Mouse (Mus musculus): ENCODE data around the gene Mettl22.

DNA sequence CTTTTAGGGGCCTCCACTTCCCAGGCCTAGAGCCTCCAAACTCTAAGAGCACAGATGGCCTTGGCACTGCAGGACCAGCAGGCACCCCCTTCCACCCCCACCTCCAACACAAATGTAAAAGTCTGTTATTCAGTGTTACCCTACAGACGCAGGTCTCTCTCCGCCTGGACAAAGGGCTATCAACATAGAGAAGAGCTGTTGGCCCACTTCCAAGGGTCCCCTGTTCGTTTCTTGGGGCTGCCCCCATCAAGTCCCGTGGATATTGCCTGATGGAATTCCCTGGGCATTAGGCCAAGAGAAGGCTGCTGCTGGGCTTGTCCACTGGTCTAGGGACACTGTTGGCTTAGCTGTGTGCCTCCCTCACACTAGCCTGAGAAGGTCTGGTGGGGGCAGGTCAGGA is 43.6 kb downstream of the Mettl22 start:
- TF ChIP-seq ZC3H11A (IDR thresholded peaks at IDR 0.05; ENCODE audit: borderline replicate concordance, low read depth, low read length) (no peak), CHD2 (IDR thresholded peaks at IDR 0.05; ENCODE audit: low read depth, low read length) (no peak), ZNF384 (IDR thresholded peaks at IDR 0.05; ENCODE audit: low read depth, low read length) (no peak), HCFC1 (IDR thresholded peaks at IDR 0.05; ENCODE audit: borderline replicate concordance, insufficient read depth, low read length) (no peak), MAFK (IDR thresholded peaks at IDR 0.05; ENCODE audit: insufficient read depth, low read depth, low read length) (no peak)
